Mouse (Mus musculus) embryonic facial prominence, embryonic 14.5 days (tissue): ENCODE measurements at regions not wholly inside any gene's neighbourhood (a gene's known extent, or its start where the extent isn't known, plus 50 kb on each side); places are given as distances from the start of the nearest gene placed in this dataset.
A peak's percentile ranks its signal among the peaks of the same experiment; 100 is the strongest.

ENCODE experiments used
- ATAC-seq: fragments of 200-750 bp; cut with Nextera tagmentation; 2 replicates; pipeline ENCODE4 v1.8.0; 2017; ENCODE audit warnings: low read depth, moderate number of reproducible peaks, moderate TSS enrichment
- DNase-seq: peaks from one replicate; pipeline ENCODE4 v3.0.0-alpha.2; 2015; ENCODE audit warnings: low spot score
- H3K27ac ChIP-seq: fragments of 300-500 bp; sonication (generic); replicated peaks from 2 replicates; pipeline ENCODE4 v1.5.1; 2014; ENCODE audit warnings: low read depth, mild to moderate bottlenecking, low read length, moderate library complexity
- H3K27me3 ChIP-seq: fragments of 300-500 bp; sonication (generic); replicated peaks from 2 replicates; pipeline ENCODE4 v1.6.1; 2014; ENCODE audit warnings: low read length; ENCODE audit not compliant: control insufficient read depth, insufficient read depth
- H3K36me3 ChIP-seq: fragments of 300-500 bp; sonication (generic); 2 replicates; pipeline ENCODE4 v1.6.1; 2014; ENCODE audit warnings: low read length, mixed read lengths; ENCODE audit not compliant: control insufficient read depth, insufficient read depth
- H3K4me1 ChIP-seq: fragments of 300-500 bp; sonication (generic); 2 replicates; pipeline ENCODE4 v1.6.1; 2014; ENCODE audit warnings: antibody characterized with exemption, low read length; ENCODE audit not compliant: control insufficient read depth, insufficient read depth
- H3K4me2 ChIP-seq: fragments of 300-500 bp; sonication (generic); 2 replicates; pipeline ENCODE4 v1.6.1; 2014; ENCODE audit warnings: low read depth, mild to moderate bottlenecking, low read length, moderate library complexity, mixed read lengths
- H3K4me3 ChIP-seq: fragments of 300-500 bp; sonication (generic); 2 replicates; pipeline ENCODE4 v1.5.1; 2014; ENCODE audit warnings: low read depth, mild to moderate bottlenecking, low read length
- H3K9ac ChIP-seq: fragments of 300-500 bp; sonication (generic); 2 replicates; pipeline ENCODE4 v1.6.1; 2014; ENCODE audit warnings: low read depth, mild to moderate bottlenecking, low read length, moderate library complexity, mixed read lengths
- H3K9me3 ChIP-seq: fragments of 300-500 bp; sonication (generic); 2 replicates; pipeline ENCODE4 v1.6.1; 2016; ENCODE audit warnings: low read length; ENCODE audit not compliant: control insufficient read depth
- WGBS: fragments of 180-500 bp; shearing (Covaris S2); extraction: QIAGEN DNeasy Blood & Tissue Kit; methylation state at CpG from one replicate; pipeline ENCODE4 v1.1.7; 2014; 5-methylcytosine and 5-hydroxymethylcytosine counted together

DNA sequence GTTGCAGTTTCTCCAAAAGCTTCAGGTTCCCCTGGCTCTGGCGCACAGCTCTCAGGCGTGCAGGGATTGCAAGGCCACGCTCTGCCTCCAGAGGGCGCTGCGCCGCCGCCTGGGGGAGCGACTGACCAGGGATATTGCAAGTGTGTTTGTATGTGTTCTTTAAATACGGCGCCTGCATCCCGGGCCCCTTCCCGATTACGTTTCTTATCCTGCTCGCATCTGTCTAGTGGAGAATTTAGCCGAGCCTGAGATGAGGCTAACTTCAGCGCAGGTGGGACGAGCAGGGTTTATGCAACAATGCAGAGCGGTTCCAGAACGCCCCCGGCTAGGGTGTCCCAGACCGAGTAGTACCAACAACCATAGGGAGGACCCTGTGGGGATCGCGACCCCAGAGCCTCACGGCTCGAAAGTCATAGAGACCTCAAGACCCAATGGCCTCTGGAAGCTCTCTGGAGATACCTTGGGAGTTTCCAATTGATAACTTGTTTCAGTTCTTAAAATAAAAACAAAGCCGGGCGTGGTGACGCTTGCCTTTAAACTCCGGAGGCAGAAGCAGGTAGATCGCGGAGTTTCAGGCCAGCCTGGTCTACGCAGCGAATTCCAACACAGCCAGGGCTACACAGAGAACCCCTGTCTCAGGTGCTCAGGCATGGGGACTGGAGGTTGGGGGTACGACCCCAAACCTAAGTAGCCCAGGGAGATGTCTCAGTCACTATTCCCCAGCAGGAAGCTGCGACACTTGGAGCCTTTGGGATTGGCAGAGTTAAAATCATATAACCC, 87.8 kb upstream of the Sertad2 start:
- DNase-seq (peak; percentile 80), ATAC-seq (peak; percentile 92)
- WGBS, result 1% methylated on average over 35 of the region's 35 CpGs
- Histone ChIP-seq H3K27me3 (0 out of 2 replicates have a peak, but pooled peaks cover 6% of the 10 kb centered on the region), H3K4me2 (peak overlapping the region; percentile 81), H3K9ac (peak overlapping the region; percentile 52), H3K36me3 (no peaks in the 10 kb centered on the region), H3K4me3 (peak overlapping the region; percentile 48), H3K4me1 (0 out of 2 replicates have a peak, but pooled peaks cover 13% of the 10 kb centered on the region), H3K27ac (no peak overlapping the region), H3K9me3 (no peaks in the 10 kb centered on the region)

DNA sequence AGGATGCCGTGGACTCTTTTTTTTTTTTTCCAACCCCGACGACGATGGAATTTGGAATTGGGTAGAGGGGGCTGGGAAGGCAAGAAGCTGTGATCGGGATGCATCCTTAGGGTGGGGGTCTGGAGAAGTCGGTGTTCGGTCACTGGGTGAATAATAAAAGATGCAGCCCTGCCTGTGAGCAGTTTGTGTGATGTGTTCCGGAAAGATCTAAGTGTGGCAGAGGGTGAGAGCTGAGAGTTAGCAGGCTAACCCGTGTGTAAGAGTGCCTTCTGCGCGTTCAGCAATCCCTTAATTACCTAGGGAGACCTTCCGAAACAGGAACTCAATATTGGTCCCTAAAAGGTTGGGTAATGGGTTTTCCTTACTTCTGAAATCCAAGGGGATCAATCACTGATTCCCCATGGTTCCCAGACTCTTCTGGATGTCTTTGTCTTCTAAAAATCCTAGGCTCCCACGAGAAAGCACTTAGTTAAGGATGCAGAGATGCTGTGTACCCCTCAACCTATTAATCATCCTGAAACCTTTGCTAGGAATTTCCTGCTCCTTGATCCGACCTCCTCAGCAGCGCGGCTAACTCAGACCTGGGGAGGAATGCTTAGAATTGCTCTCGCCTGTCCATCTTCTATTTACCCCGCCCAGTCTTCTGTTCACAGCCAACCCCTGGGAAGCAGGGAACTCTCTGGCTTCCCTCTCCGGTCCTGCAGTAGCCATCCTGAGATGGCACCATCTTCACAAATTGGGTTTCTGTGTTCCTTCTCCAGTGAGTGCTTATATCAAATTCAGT, 87.0 kb upstream of the Sertad2 start:
- WGBS, result 3% methylated on average over 19 of the region's 19 CpGs
- H3K9ac ChIP-seq, result peak overlapping the region; percentile 52
- H3K4me2 ChIP-seq, result peak overlapping the region; percentile 81
- H3K36me3 ChIP-seq, result no peaks in the 10 kb centered on the region
- H3K4me1 ChIP-seq, result peaks cover 15% of the 10 kb centered on the region; the same call in 1 of the 2 replicates
- H3K9me3 ChIP-seq, result no peaks in the 10 kb centered on the region
- 0 out of 2 replicates have a peak, but pooled peaks cover 6% of the 10 kb centered on the region for H3K27me3 ChIP-seq
- DNase-seq (peak; percentile 38), ATAC-seq (no peak)
- H3K27ac ChIP-seq, result no peak overlapping the region
- H3K4me3 ChIP-seq, result peak overlapping the region; percentile 48

DNA sequence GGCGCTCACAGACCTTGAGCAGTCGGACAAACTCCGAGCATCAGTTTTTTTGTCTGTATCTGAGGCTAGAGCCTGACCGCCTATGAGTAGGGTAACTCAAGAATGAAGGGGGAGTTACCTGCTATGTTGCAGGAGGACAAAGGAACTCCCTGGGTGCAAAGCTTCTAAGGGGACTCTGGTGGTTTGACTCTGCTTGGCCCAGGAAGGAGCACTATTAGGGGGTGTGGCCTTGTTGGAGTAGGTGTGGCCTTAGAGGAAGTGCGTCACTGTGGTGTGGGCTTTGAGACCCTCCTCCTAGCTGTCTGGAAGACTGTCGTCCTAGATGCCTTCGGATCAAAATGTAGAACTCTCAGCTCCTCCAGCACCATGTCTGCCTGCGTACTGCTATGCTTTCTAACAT, 83.9 kb upstream of the Sertad2 start:
- Histone ChIP-seq H3K27me3 (0 out of 2 replicates have a peak, but pooled peaks cover 6% of the 10 kb centered on the region), H3K4me3 (no peak overlapping the region), H3K9me3 (no peaks in the 10 kb centered on the region), H3K9ac (no peak overlapping the region), H3K36me3 (no peaks in the 10 kb centered on the region), H3K4me2 (no peak overlapping the region), H3K4me1 (peaks cover 15% of the 10 kb centered on the region; the same call in 1 of the 2 replicates), H3K27ac (no peak overlapping the region)
- 92% methylated on average over 8 of the region's 8 CpGs for WGBS
- DNase-seq, result no peak
- ATAC-seq, result no peak

DNA sequence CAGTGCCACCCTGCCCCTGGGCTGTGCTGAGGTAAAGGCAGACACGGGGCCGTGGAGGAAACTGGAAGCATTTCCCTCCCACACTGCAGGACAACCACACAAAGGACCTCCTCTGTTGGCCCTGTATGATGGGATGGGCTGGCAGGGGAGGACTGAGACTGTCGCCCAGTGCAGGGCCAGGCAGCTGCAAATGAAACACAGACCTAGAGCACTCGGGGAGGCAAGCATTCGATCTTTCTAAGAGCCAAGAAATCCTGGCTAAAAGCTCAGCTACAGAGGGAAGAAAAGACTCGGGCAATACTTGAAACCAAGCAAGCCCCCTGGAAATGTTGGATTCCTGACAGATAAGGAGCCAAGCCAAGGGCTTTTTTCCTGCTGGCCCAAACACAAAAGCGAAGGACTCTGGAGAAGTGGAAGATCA, 82.5 kb upstream of the Sertad2 start:
- Histone ChIP-seq H3K4me1 (peaks cover 15% of the 10 kb centered on the region; the same call in 1 of the 2 replicates), H3K27me3 (0 out of 2 replicates have a peak, but pooled peaks cover 6% of the 10 kb centered on the region), H3K9ac (no peak overlapping the region), H3K4me2 (peak overlapping the region; percentile 19; the same call in 1 of the 2 replicates), H3K9me3 (no peaks in the 10 kb centered on the region), H3K27ac (peak overlapping the region; percentile 75), H3K36me3 (no peaks in the 10 kb centered on the region), H3K4me3 (no peak overlapping the region)
- peak; percentile 48; the same call in 1 of the 2 replicates for ATAC-seq
- DNase-seq, result peak; percentile 68
- WGBS, result 27% methylated on average over 7 of the region's 7 CpGs

DNA sequence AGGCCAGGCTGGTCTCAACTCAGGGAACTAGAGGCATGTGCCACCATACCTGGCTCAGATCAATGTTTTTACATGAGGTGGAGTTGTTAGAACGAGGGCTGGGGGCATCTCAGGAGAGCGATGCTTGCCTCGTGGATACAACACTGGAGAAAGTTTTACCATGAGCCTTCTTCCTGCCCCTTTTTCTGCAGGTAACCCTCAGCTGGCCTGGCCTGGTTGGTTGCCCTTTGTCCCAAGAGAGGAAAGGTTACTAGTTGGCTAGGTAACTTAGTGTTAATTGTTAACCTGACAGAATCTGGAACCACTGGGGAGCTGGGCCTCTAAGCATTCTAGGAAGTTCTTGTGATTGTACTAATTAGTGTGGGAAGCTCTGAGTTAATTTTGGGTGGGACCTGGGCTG, 81.0 kb upstream of the Sertad2 start:
- H3K36me3 ChIP-seq, result no peaks in the 10 kb centered on the region
- WGBS, result 81% methylated on average over 3 of the region's 3 CpGs
- no peak overlapping the region for H3K4me3 ChIP-seq
- H3K27ac ChIP-seq, result no peak overlapping the region
- H3K4me1 ChIP-seq, result peaks cover 8% of the 10 kb centered on the region; the same call in 1 of the 2 replicates
- H3K4me2 ChIP-seq, result no peak overlapping the region
- no peak overlapping the region for H3K9ac ChIP-seq
- H3K27me3 ChIP-seq, result no peaks in the 10 kb centered on the region
- H3K9me3 ChIP-seq, result no peaks in the 10 kb centered on the region
- ATAC-seq, result no peak
- DNase-seq, result no peak

DNA sequence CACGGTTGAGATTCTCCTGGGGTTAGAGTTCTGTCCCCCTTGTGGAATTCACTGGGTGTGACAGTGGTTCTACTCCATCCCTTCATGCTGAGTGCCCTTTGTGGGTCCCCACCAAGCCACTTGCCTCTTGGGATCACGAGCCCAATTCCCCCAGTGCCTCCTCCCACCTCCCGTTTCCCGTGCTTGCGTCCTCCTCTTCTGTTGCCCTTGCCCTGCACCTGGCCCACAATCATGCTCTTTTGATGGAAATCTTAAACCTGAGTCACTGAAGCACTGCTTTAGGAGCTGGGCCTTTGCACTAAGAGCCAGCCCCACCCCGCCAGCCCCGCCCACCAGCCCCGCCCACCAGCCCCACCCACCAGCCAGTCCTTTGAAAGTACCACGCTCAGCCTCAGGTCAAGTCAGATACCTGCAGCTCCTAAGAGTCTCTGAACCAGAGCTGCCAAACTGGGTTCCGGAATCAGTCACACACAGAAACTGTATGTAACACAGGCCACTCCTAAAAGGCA, 79.8 kb upstream of the Sertad2 start:
- H3K9ac ChIP-seq, result no peak overlapping the region
- H3K27ac ChIP-seq, result no peak overlapping the region
- H3K4me3 ChIP-seq, result no peak overlapping the region
- H3K9me3 ChIP-seq, result no peaks in the 10 kb centered on the region
- no peaks in the 10 kb centered on the region for H3K27me3 ChIP-seq
- no peak overlapping the region for H3K4me2 ChIP-seq
- 13% methylated on average over 10 of the region's 10 CpGs for WGBS
- H3K36me3 ChIP-seq, result no peaks in the 10 kb centered on the region
- ATAC-seq (peak; percentile 66; the same call in 1 of the 2 replicates), DNase-seq (peak; percentile 24)
- peaks cover 8% of the 10 kb centered on the region; the same call in 1 of the 2 replicates for H3K4me1 ChIP-seq

DNA sequence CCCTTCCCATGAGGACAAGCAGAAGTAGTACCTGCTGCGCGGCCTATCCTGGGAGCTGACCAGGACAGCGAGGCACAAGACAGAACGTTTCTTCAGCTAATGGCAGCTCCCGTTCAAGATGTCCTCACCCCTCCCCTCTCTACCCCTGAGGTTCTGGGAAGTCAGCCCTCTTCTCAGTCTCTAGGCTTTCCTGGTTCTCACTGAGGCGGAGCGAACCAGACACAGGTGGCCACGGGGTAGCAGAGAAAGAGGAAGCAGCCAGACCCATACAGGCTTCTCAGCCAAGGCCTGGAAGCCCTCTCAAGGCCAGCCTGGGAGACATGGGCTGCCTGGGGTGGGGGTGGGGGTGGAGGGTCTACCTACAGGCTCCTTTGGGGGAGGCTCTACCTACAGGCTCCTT, 78.5 kb upstream of the Sertad2 start:
- DNase-seq (no peak), ATAC-seq (no peak)
- Histone ChIP-seq H3K9me3 (no peaks in the 10 kb centered on the region), H3K27ac (no peak overlapping the region), H3K4me3 (no peak overlapping the region), H3K9ac (no peak overlapping the region), H3K27me3 (no peaks in the 10 kb centered on the region), H3K36me3 (no peaks in the 10 kb centered on the region), H3K4me2 (no peak overlapping the region), H3K4me1 (peaks cover 8% of the 10 kb centered on the region; the same call in 1 of the 2 replicates)
- 77% methylated on average over 5 of the region's 8 CpGs for WGBS

DNA sequence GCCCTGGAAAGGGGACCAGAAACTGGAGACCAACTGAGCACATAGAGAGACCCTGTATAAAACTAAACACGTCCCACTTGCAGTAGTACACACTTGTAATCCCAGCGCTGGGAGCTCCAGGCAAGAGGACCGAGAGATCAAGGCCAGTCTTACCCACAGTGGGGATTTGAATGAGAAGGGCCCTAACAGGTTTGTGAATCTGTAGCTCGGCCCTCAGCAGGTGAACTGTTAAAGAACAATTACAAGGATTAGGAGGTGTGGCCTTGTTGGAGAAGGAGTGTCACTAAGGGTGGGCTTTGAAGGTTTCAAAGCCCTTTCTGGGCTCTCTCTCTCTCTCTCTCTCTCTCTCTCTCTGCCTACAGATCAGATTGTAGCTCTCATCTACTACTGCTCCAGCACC, 76.5 kb upstream of the Sertad2 start:
- Histone ChIP-seq H3K27me3 (no peaks in the 10 kb centered on the region), H3K9me3 (no peaks in the 10 kb centered on the region), H3K4me3 (no peak overlapping the region), H3K4me2 (no peak overlapping the region), H3K27ac (no peak overlapping the region), H3K9ac (no peak overlapping the region), H3K36me3 (no peaks in the 10 kb centered on the region), H3K4me1 (no peaks in the 10 kb centered on the region)
- DNase-seq, result no peak
- 36% methylated on average over 4 of the region's 4 CpGs for WGBS
- ATAC-seq, result no peak
